Mouse (Mus musculus) lung, adult 2 months (tissue): ENCODE results near the gene Acvr1. TPM values are rescaled to one million over a fixed set of nuclear protein-coding genes. Genes with fewer than 3 reads are reported as not detected.

Source experiments
- DNase-seq: peaks from one replicate; pipeline ENCODE4 v3.0.0; 2022
- H3K4me1 ChIP-seq: fragments of 200-500 bp; 2 replicates; pipeline ENCODE4 v1.6.1; 2011; ENCODE audit warnings: low read length; ENCODE audit not compliant: control insufficient read depth, insufficient read depth
- H3K4me3 ChIP-seq: fragments of 200-500 bp; replicated peaks from 2 replicates; pipeline ENCODE3; 2011; ENCODE audit warnings: low read depth, mild to moderate bottlenecking, control low read depth, low read length; ENCODE audit errors: extremely low read depth
- CTCF ChIP-seq: fragments of 200-500 bp; IDR thresholded peaks from 2 replicates; pipeline ENCODE4 v1.5.1; 2011; ENCODE audit warnings: mild to moderate bottlenecking, low read length, control low read depth; ENCODE audit not compliant: insufficient read depth
- POLR2A ChIP-seq: fragments of 200-500 bp; IDR thresholded peaks from 2 replicates; pipeline ENCODE4 v1.6.1; 2011; ENCODE audit warnings: low read depth, mild to moderate bottlenecking, control low read depth, low read length, borderline replicate concordance; ENCODE audit errors: extremely low read depth
- WGBS: fragments of 180-500 bp; shearing (Covaris S2); methylation state at CpG from one replicate; pipeline ENCODE4 v1.1.7; 2018; 5-methylcytosine and 5-hydroxymethylcytosine counted together
- polyA plus RNA-seq: library from polyadenylated mRNA; depleted of rRNA; stranded (reverse); fragments of >200 nt; gene quantifications from 2 replicates; pipeline ENCODE4 v1.2.3, GENCODE M21; 2012; rRNA removed

Gene Acvr1
- 5.0 and 9.7 TPM in 2 replicates for polyA plus RNA-seq

- peak; percentile 84 for DNase-seq
- peaks cover 19% of the 10 kb centered on the region for H3K4me1 ChIP-seq
- WGBS: 1% methylated on average over 54 of the region's 80 CpGs
- peak within 1 kb of the TSS; percentile 100 for H3K4me3 ChIP-seq
- TF ChIP-seq CTCF (no peak), POLR2A (peak; percentile 37; the same call in 1 of the 2 replicates)
Observed at GRCm38 (mm10) chr2:58567066-58567810, at the start of gene Acvr1, which contains the start of gene Upp2. Acvr1 (minus strand) TSS chr2:58567157. Upp2 (plus strand) TSS chr2:58567298.

DNA sequence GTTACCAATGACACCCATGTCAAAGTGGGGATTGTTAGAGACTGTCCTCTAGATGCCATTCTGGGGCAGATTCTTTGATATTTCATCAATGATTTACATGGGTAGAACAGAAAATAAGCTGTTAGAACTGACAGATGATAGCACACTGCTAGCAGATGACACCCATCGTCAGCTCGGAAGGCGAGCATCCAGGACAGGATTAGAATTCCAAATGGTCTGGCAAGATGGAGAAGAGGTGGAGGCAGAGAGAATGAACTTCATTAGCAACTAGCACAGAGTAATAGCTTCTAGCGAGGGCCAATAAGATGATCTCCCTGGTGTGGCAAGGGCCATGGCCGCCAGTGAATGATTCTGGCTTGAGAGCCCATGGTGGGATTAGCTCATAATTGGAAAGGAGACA, 48.8 kb upstream of the Acvr1 start:
- TF ChIP-seq POLR2A (no peak), CTCF (no peak)
- Histone ChIP-seq H3K4me1 (no peaks in the 10 kb centered on the region), H3K4me3 (no peak overlapping the region)
- no peak for DNase-seq
- WGBS: 87% methylated on average over 5 of the region's 5 CpGs

GRCm38 (mm10) chr2:58614851-58615250, 47.9 kb upstream of the Acvr1 start:
- H3K4me1 ChIP-seq: no peaks in the 10 kb centered on the region
- H3K4me3 ChIP-seq: no peak overlapping the region
- DNase-seq: no peak
- WGBS: 92% methylated on average over 8 of the region's 8 CpGs
- TF ChIP-seq CTCF (peak; percentile 26; the same call in 1 of the 2 replicates), POLR2A (no peak)

DNA sequence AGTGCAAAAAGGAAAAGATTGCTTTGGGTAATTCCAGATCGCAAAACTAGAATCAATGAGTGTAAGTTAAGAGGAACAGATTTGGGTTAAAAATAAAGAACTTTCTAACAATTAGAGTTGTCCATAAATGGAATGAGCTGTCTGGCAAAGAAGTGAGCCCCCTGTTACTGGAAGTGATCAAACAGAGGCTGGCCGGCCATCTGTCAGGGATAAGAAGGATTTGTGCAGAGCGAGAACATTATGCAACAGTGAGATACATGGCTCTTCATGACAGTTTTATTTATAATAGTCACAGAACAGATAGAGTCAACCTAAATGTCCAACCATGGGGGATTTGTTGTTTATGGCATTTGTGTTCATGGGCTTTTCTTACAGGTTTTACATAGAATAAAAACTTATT, 46.8 kb upstream of the Acvr1 start:
- WGBS: 77% methylated on average over 3 of the region's 3 CpGs
- TF ChIP-seq CTCF (no peak), POLR2A (no peak)
- DNase-seq: no peak
- H3K4me1 ChIP-seq: no peaks in the 10 kb centered on the region
- H3K4me3 ChIP-seq: no peak overlapping the region

DNA sequence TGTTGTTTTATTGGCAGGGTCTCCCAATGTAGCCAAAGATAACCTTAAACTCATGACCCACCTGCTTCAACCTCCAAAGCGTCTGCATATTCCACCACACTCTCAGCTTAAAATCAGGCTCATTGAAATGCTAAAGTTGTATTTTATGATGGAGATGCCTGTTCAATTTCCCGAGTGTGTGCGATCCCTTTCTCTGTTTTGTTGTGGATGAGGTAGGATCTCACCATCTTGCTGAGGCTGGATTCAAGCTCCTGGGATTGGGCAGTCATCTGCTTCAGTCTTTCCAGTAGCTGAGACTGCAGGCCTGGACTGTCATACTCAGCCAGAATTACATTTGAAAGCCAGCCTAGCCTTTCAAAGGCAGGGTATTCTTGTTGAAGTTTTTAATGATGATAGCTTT, 37.8 kb upstream of the Acvr1 start:
- DNase-seq: no peak
- H3K4me1 ChIP-seq: no peaks in the 10 kb centered on the region
- TF ChIP-seq POLR2A: no peak
- TF ChIP-seq CTCF: no peak
- no peak overlapping the region for H3K4me3 ChIP-seq
- WGBS: 97% methylated on average over 3 of the region's 3 CpGs

DNA sequence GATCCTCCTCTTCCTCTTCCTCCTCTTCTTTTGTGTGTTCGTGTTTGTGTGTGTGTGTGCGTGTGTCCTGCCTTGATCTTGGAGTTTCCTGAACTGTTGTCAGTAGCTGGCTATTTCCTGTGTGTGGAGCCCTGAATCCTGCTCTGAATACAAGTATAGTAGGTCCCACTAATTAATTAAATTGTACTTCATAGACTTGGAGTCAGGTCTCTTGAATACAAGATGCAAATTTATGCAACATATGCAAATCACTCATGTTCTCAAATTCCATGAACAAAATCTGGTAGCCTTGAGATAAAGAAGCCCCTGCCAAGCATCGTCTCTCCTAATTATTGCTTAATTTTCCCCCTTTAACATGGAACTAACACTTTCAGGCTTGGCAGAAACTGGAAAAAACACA, 36.4 kb upstream of the Acvr1 start:
- no peak for DNase-seq
- TF ChIP-seq POLR2A (no peak), CTCF (no peak)
- H3K4me1 ChIP-seq: no peaks in the 10 kb centered on the region
- WGBS: 57% methylated on average over 3 of the region's 3 CpGs
- no peak overlapping the region for H3K4me3 ChIP-seq

GRCm38 (mm10) chr2:58601382-58601781, 34.4 kb upstream of the Acvr1 start:
- no peak overlapping the region for H3K4me3 ChIP-seq
- DNase-seq: no peak
- TF ChIP-seq POLR2A (no peak), CTCF (no peak)
- H3K4me1 ChIP-seq: no peaks in the 10 kb centered on the region
- 77% methylated on average over 4 of the region's 4 CpGs for WGBS

- peaks cover 3% of the 10 kb centered on the region; the same call in 1 of the 2 replicates for H3K4me1 ChIP-seq
- TF ChIP-seq CTCF: no peak
- TF ChIP-seq POLR2A: no peak
- no peak overlapping the region for H3K4me3 ChIP-seq
- no peak for DNase-seq
- 87% methylated on average over 6 of the region's 6 CpGs for whole genome bisulfite sequencing
Observed at GRCm38 (mm10) chr2:58599639-58600038, 32.7 kb upstream of the Acvr1 start.

DNA sequence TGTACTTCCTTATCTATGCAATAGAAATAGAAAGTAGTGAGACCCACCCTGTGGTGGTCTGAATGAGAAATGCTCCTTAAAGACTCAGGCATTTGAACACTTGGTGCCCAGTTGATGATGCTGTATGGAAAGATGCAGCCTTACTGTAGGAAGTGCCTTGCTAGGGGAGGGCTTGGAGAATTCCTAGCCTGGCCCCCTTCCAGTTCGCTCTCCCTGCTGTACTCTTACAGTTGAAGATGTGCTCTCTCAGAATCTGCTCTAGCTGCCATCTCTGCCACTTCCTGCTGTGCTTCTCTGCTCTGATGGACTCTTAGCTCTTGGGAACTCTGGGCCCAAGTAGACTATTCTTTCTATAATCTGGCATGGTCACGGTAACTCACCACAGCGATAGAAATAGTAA, 30.6 kb upstream of the Acvr1 start:
- TF ChIP-seq CTCF (no peak), POLR2A (no peak)
- DNase-seq: no peak
- Histone ChIP-seq H3K4me1 (peaks cover 3% of the 10 kb centered on the region; the same call in 1 of the 2 replicates), H3K4me3 (no peak overlapping the region)
- WGBS: 97% methylated on average over 3 of the region's 3 CpGs

DNA sequence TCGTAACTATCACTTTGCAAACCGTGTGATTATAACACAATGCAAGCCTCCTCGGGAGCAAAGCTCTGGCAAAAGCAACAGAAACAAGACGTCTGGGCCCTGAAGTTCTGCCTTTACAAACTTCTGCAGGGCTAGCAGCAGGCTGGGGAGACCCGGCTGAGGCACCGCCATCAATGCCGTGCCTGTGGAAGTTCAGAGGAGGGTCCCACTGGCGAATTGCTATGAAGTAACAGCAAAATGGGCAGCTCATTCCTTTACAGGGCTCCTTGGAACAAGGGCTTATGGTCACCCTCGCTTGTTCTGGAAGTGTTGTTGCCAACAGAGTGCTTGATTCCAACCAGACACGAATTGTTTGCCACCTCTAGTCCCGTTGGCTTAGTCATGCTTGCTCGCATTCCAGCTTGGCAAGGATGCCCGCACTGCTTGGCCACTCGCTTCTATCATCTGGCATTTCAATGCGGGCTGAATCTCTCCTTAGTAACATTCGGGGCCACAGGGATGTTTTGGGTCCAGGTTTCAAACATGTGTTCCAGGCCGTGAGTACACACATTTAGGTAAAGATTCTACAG, 29.9 kb upstream of the Acvr1 start:
- no peak for DNase-seq
- Histone ChIP-seq H3K4me1 (peaks cover 3% of the 10 kb centered on the region; the same call in 1 of the 2 replicates), H3K4me3 (no peak overlapping the region)
- 74% methylated on average over 17 of the region's 17 CpGs for WGBS
- TF ChIP-seq CTCF: no peak
- no peak for TF ChIP-seq POLR2A
